Mouse (Mus musculus): ENCODE data around the gene Nlgn1.

Nlgn1 gene

GRCm38 (mm10) chr3:25858384-25858783 lies 473.9 kb downstream of the Nlgn1 start:
- TF ChIP-seq GATA4 (IDR thresholded peaks at IDR 0.05; ENCODE audit: insufficient replicate concordance, low read length) = no peak

- no peak for TF ChIP-seq GATA4 (IDR thresholded peaks at IDR 0.05; ENCODE audit: insufficient replicate concordance, low read length)
These were observed 487.4 kb downstream of the Nlgn1 start for GRCm38 (mm10) chr3:25844686-25845462.

GRCm38 (mm10) chr3:25830237-25830636 lies 502.0 kb downstream of the Nlgn1 start:
- no peak for TF ChIP-seq GATA4 (IDR thresholded peaks at IDR 0.05; ENCODE audit: insufficient replicate concordance, low read length)

GRCm38 (mm10) chr3:25813368-25813767 lies 518.9 kb downstream of the Nlgn1 start:
- no peak for TF ChIP-seq GATA4 (IDR thresholded peaks at IDR 0.05; ENCODE audit: insufficient replicate concordance, low read length)

GRCm38 (mm10) chr3:25807559-25807958 lies 524.7 kb downstream of the Nlgn1 start:
- TF ChIP-seq GATA4 (IDR thresholded peaks at IDR 0.05; ENCODE audit: insufficient replicate concordance, low read length) = no peak

GRCm38 (mm10) chr3:25781651-25782050 lies 550.6 kb downstream of the Nlgn1 start:
- no peak for TF ChIP-seq GATA4 (IDR thresholded peaks at IDR 0.05; ENCODE audit: insufficient replicate concordance, low read length)

GRCm38 (mm10) chr3:25775437-25775836 lies 556.8 kb downstream of the Nlgn1 start:
- TF ChIP-seq GATA4 (IDR thresholded peaks at IDR 0.05; ENCODE audit: insufficient replicate concordance, low read length) = no peak

- no peak for TF ChIP-seq GATA4 (IDR thresholded peaks at IDR 0.05; ENCODE audit: insufficient replicate concordance, low read length)
These were observed 558.4 kb downstream of the Nlgn1 start for GRCm38 (mm10) chr3:25773908-25774307.

- no peak for TF ChIP-seq GATA4 (IDR thresholded peaks at IDR 0.05; ENCODE audit: insufficient replicate concordance, low read length)
These were observed 558.8 kb downstream of the Nlgn1 start for GRCm38 (mm10) chr3:25773467-25773866.

GRCm38 (mm10) chr3:25763689-25764088 lies 568.6 kb downstream of the Nlgn1 start:
- TF ChIP-seq GATA4 (IDR thresholded peaks at IDR 0.05; ENCODE audit: insufficient replicate concordance, low read length) = no peak

GRCm38 (mm10) chr3:25757813-25758212 lies 574.4 kb downstream of the Nlgn1 start:
- no peak for TF ChIP-seq GATA4 (IDR thresholded peaks at IDR 0.05; ENCODE audit: insufficient replicate concordance, low read length)

- TF ChIP-seq GATA4 (IDR thresholded peaks at IDR 0.05; ENCODE audit: insufficient replicate concordance, low read length) = no peak
These were observed 608.1 kb downstream of the Nlgn1 start for GRCm38 (mm10) chr3:25724111-25724510.

- TF ChIP-seq GATA4 (IDR thresholded peaks at IDR 0.05; ENCODE audit: insufficient replicate concordance, low read length) = no peak
These were observed 610.8 kb downstream of the Nlgn1 start for GRCm38 (mm10) chr3:25721464-25721863.

- TF ChIP-seq GATA4 (IDR thresholded peaks at IDR 0.05; ENCODE audit: insufficient replicate concordance, low read length) = no peak
These were observed 624.9 kb downstream of the Nlgn1 start for GRCm38 (mm10) chr3:25707380-25707779.

- no peak for TF ChIP-seq GATA4 (IDR thresholded peaks at IDR 0.05; ENCODE audit: insufficient replicate concordance, low read length)
These were observed 635.0 kb downstream of the Nlgn1 start for GRCm38 (mm10) chr3:25697231-25697630.

GRCm38 (mm10) chr3:25688789-25689464 lies 643.3 kb downstream of the Nlgn1 start:
- TF ChIP-seq GATA4 (IDR thresholded peaks at IDR 0.05; ENCODE audit: insufficient replicate concordance, low read length) = no peak
